Mouse (Mus musculus) kidney, postnatal 0 days (tissue): ENCODE measurements around the gene Gm2a. TPM values are rescaled to one million over a fixed set of nuclear protein-coding genes. Genes with fewer than 3 reads are reported as not detected.

Source experiments
- ATAC-seq: fragments of 200-750 bp; cut with Nextera tagmentation; replicated peaks from 2 replicates; pipeline ENCODE4 v1.8.0; 2017; ENCODE audit warnings: low read depth, moderate number of reproducible peaks, moderate TSS enrichment, moderate library complexity; ENCODE audit not compliant: low FRiP score
- DNase-seq: peaks from one replicate; pipeline ENCODE4 v3.0.0-alpha.2; 2016; ENCODE audit warnings: low spot score
- H3K27ac ChIP-seq: fragments of 300-500 bp; sonication (generic); 2 replicates; pipeline ENCODE4 v1.5.1; 2014; ENCODE audit warnings: mild to moderate bottlenecking
- H3K27me3 ChIP-seq: fragments of 300-500 bp; sonication (generic); 2 replicates; pipeline ENCODE4 v1.6.1; 2014; ENCODE audit warnings: low read length, mixed read lengths; ENCODE audit not compliant: insufficient read depth
- H3K36me3 ChIP-seq: fragments of 300-500 bp; sonication (generic); 2 replicates; pipeline ENCODE4 v1.6.1; 2014; ENCODE audit warnings: low read length, mixed read lengths; ENCODE audit not compliant: insufficient read depth
- H3K4me1 ChIP-seq: fragments of 300-500 bp; sonication (generic); replicated peaks from 2 replicates; pipeline ENCODE4 v1.6.1; 2014; ENCODE audit warnings: antibody characterized with exemption, low read length, mixed read lengths; ENCODE audit not compliant: insufficient read depth
- H3K4me2 ChIP-seq: fragments of 300-500 bp; sonication (generic); 2 replicates; pipeline ENCODE4 v1.6.1; 2014; ENCODE audit warnings: mild to moderate bottlenecking, low read length, moderate library complexity, mixed read lengths
- H3K4me3 ChIP-seq: fragments of 300-500 bp; sonication (generic); replicated peaks from 2 replicates; pipeline ENCODE4 v1.5.1; 2014; ENCODE audit warnings: low read depth, low read length
- H3K9ac ChIP-seq: fragments of 300-500 bp; sonication (generic); 2 replicates; pipeline ENCODE4 v1.6.1; 2014; ENCODE audit warnings: low read depth, low read length
- H3K9me3 ChIP-seq: fragments of 300-500 bp; sonication (generic); replicated peaks from 2 replicates; pipeline ENCODE4 v1.6.1; 2016; ENCODE audit warnings: low read length, inconsistent platforms, mixed read lengths
- CTCF ChIP-seq: IDR thresholded peaks from 2 replicates; pipeline ENCODE4 v1.5.1; 2016; ENCODE audit warnings: antibody characterized with exemption, low read depth, mild to moderate bottlenecking, moderate library complexity
- WGBS: fragments of 180-500 bp; shearing (Covaris S2); extraction: QIAGEN DNeasy Blood & Tissue Kit; methylation state at CpG from one replicate; pipeline ENCODE4 v1.1.7; 2014; 5-methylcytosine and 5-hydroxymethylcytosine counted together
- polyA plus RNA-seq: library from polyadenylated mRNA; unstranded; fragments of >200 nt; fragmentation: Nextera tagmentation; extraction: Ambion mirVana; gene quantifications from 2 replicates; pipeline ENCODE4 v1.2.1, GENCODE M21; 2015

The Gm2a gene
- polyA plus RNA-seq, 1 experiment from 2014 or later = 59.8 TPM

DNA sequence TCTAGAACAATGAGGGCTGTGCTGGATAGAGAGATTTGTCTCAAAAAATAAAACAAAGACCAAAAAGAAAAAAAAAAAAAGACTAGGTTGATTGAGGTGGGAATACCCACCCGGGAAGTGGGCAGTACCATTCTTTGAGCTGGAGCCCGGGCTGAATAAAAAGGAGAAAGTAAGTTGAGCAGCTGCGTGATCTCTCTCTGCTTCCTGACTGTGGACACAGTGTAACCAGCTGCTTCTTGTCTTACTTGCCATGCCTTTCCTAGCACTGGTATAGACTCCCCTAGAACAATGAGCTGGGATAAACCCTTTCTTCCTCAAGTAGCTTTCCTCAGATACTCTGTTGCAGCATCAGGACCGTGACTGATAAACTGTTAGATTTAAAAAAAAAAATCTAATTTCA lies 43.6 kb downstream of the Gm2a start:
- Histone ChIP-seq H3K27ac (no peak overlapping the region), H3K36me3 (no peaks in the 10 kb centered on the region), H3K27me3 (no peaks in the 10 kb centered on the region), H3K4me1 (no peaks in the 10 kb centered on the region), H3K9ac (no peak overlapping the region), H3K9me3 (no peaks in the 10 kb centered on the region), H3K4me3 (no peak overlapping the region), H3K4me2 (no peak overlapping the region)
- WGBS = 76% methylated on average over 4 of the region's 4 CpGs
- DNase-seq (no peak), ATAC-seq (no peak)
- no peak for TF ChIP-seq CTCF

- TF ChIP-seq CTCF = no peak
- DNase-seq (no peak), ATAC-seq (no peak)
- H3K27ac ChIP-seq = no peak overlapping the region
- no peaks in the 10 kb centered on the region for H3K36me3 ChIP-seq
- H3K4me3 ChIP-seq = no peak overlapping the region
- H3K9me3 ChIP-seq = no peaks in the 10 kb centered on the region
- 58% methylated on average over 5 of the region's 5 CpGs for WGBS
- no peak overlapping the region for H3K4me2 ChIP-seq
- no peak overlapping the region for H3K9ac ChIP-seq
- H3K4me1 ChIP-seq = no peaks in the 10 kb centered on the region
- no peaks in the 10 kb centered on the region for H3K27me3 ChIP-seq
These were observed 46.1 kb downstream of the Gm2a start for GRCm38 (mm10) chr11:55144011-55144410.

DNA sequence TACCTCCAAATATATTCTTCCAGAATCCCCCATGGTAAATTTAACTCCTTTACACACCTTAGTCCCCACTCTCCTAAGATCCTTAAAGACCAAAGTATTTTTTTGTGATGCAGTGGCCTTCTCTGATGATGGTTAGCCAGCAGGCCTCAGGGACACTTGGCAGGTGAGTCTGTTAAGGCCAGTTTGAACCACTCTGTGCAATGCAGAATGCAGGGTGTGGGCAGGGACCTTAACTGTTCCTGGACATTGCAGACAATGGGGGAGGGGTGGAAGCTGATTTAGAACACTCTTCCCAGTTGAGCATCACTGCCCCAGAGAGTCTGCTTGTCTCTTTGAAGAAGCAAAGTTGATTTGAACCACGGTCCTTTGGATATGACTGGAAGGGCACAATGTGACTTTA lies 48.9 kb downstream of the Gm2a start:
- Histone ChIP-seq H3K36me3 (no peaks in the 10 kb centered on the region), H3K27ac (no peak overlapping the region), H3K9ac (no peak overlapping the region), H3K4me2 (no peak overlapping the region), H3K4me3 (no peak overlapping the region), H3K4me1 (no peaks in the 10 kb centered on the region), H3K27me3 (no peaks in the 10 kb centered on the region), H3K9me3 (no peaks in the 10 kb centered on the region)
- no peak for TF ChIP-seq CTCF
- ATAC-seq (no peak), DNase-seq (no peak)
- WGBS = 79% methylated on average over 1 of the region's 1 CpGs

- no peaks in the 10 kb centered on the region for H3K4me1 ChIP-seq
- H3K9ac ChIP-seq = no peak overlapping the region
- no peak for TF ChIP-seq CTCF
- peak; percentile 10 for DNase-seq
- no peak overlapping the region for H3K27ac ChIP-seq
- WGBS = 53% methylated on average over 6 of the region's 6 CpGs
- H3K9me3 ChIP-seq = no peaks in the 10 kb centered on the region
- H3K36me3 ChIP-seq = no peaks in the 10 kb centered on the region
- no peak overlapping the region for H3K4me3 ChIP-seq
- H3K4me2 ChIP-seq = no peak overlapping the region
- H3K27me3 ChIP-seq = no peaks in the 10 kb centered on the region
- ATAC-seq = no peak
These were observed 49.5 kb downstream of the Gm2a start for GRCm38 (mm10) chr11:55147423-55147822.

- H3K9ac ChIP-seq = no peak overlapping the region
- WGBS = 81% methylated on average over 4 of the region's 4 CpGs
- TF ChIP-seq CTCF = no peak
- no peak overlapping the region for H3K4me3 ChIP-seq
- no peak overlapping the region for H3K27ac ChIP-seq
- DNase-seq (peak; percentile 4), ATAC-seq (no peak)
- H3K27me3 ChIP-seq = no peaks in the 10 kb centered on the region
- H3K4me2 ChIP-seq = no peak overlapping the region
- H3K4me1 ChIP-seq = no peaks in the 10 kb centered on the region
- H3K9me3 ChIP-seq = no peaks in the 10 kb centered on the region
- no peaks in the 10 kb centered on the region for H3K36me3 ChIP-seq
These were observed 50.5 kb downstream of the Gm2a start for GRCm38 (mm10) chr11:55148461-55148860.

DNA sequence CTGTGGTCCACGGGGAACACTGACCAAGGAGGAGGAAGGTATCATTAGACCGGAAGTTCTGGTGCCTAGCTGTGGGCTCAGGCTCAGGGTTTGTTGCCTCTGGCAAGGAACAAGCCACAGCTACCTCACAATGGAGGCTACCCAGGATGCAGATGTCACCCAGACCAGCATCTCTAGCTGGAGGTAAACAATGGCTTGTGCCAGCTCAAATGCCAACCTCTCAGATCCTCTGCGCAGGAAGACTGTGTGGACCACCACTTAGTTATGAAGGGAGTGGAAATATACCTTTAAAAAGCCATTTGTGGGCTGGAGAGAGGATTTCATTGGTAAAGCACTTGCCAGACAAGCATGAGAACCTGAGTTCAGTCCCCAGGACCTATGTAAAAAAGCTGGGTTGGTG lies 53.7 kb downstream of the Gm2a start, which contains the start of gene Slc36a3:
TSS of gene Slc36a3 (minus strand) at position 101 of the 400 bp plus-strand sequence.
- Histone ChIP-seq H3K4me1 (no peaks in the 10 kb centered on the region), H3K9ac (no peak within 1 kb of the TSS), H3K36me3 (no peaks in the 10 kb centered on the region), H3K4me3 (no peak within 1 kb of the TSS), H3K27me3 (no peaks in the 10 kb centered on the region), H3K4me2 (no peak within 1 kb of the TSS), H3K27ac (no peak within 1 kb of the TSS), H3K9me3 (no peaks in the 10 kb centered on the region)
- no peak for ATAC-seq
- no peak for TF ChIP-seq CTCF
- 77% methylated on average over 3 of the region's 3 CpGs for WGBS
- DNase-seq = no peak

GRCm38 (mm10) chr11:55154398-55155069 lies 56.6 kb downstream of the Gm2a start:
- no peaks in the 10 kb centered on the region for H3K27me3 ChIP-seq
- no peak overlapping the region for H3K27ac ChIP-seq
- DNase-seq (peak; percentile 7), ATAC-seq (no peak)
- no peak overlapping the region for H3K4me2 ChIP-seq
- H3K9me3 ChIP-seq = no peaks in the 10 kb centered on the region
- 35% methylated on average over 3 of the region's 3 CpGs for WGBS
- H3K9ac ChIP-seq = no peak overlapping the region
- TF ChIP-seq CTCF = no peak
- no peaks in the 10 kb centered on the region for H3K36me3 ChIP-seq
- no peak overlapping the region for H3K4me3 ChIP-seq
- H3K4me1 ChIP-seq = no peaks in the 10 kb centered on the region
